Mouse (Mus musculus): ENCODE data around the gene Mmrn1.

DNA sequence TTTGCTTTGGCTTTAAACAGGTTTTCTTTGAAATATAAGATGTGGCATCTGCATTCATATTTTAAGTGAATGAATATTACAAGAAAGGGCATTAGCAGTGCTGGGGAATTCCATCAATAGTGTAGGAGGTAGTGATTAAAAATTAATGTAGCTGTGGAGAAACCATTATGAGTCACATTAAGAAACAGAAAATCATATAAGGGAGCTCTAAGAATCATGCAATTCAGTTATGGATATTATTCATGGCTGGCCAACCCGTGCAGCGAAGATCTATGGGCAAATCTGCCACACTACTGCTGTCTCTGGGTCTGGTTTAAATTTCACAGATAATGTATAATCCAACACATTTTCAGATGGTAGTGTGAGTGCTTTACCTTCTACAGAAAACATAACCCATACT is 36.5 kb downstream of the Mmrn1 start:
- TF ChIP-seq CTCF (IDR thresholded peaks at IDR 0.05), result no peak
- no peak for TF ChIP-seq POLR2A (IDR thresholded peaks at IDR 0.05; ENCODE audit: insufficient read depth, low read depth, low read length)
- no peak for TF ChIP-seq EP300 (IDR thresholded peaks at IDR 0.05; ENCODE audit: insufficient read depth, low read depth, low read length)
